Mouse (Mus musculus): ENCODE results near the gene Olfr1053. TPM values are rescaled to one million over a fixed set of nuclear protein-coding genes. Genes with fewer than 3 reads are reported as not detected.
"Not testable (repeated sequence)": the region's sequence is repeated elsewhere in the genome, so short reads cannot be mapped to it uniquely, and the experiment has no call there.

Olfr1053 gene
- not detected for total RNA-seq (2021)

DNA sequence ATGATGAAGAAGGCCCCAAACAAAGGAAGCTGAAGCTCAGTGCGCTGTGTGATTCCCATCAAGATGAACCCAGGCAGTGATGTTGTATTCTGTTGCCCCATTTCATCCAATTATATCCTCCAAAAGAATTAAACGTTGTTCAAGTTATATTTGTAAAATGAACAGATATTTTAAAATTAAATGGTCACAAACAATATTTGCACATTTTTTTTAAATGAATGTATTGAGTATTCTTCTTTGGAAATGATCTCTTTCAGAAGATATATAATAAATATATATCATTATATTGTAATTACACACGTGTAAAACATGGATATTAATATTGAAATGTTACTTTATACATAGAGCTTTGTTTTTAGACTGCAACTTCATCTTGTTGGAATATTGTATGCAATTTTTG is at the start of gene Olfr1053:
Olfr1053 (minus strand) TSS at position 101 of the 400 bp plus-strand sequence.
- no peak for DNase-seq (ENCODE audit: extremely low spot score in 1 of 2, low spot score in 1 of 2)

- DNase-seq (ENCODE audit: extremely low spot score in 1 of 2, low spot score in 1 of 2), result no peak
Measured at GRCm38 (mm10) chr2:86362369-86362768, 47.3 kb upstream of the Olfr1053 start, which contains the start of gene Olfr1056. Gene Olfr1056, minus strand, starts transcription at chr2:86362469.

- not testable (repeated sequence) for DNase-seq (ENCODE audit: extremely low spot score in 1 of 2, low spot score in 1 of 2)
Measured at GRCm38 (mm10) chr2:86351751-86352150, 36.7 kb upstream of the Olfr1053 start.

DNA sequence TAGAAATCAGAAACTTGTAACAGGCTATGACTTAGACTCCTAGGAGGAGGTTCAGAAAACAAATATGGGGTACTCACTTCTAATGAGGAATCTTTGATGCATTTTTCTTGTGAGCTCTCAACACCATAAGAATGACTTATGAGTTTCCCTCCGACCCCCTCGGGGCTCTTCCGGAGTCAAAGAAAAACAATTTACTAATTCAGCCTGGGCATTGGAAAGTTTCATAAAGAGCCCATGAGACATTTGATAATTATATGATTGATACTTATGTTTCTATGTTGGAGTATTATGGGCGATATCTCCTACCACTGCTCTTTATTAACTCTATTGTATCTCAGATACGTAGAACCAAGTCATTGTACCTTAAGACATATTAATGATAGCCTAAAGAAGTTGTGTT is 35.1 kb upstream of the Olfr1053 start, which contains the start of gene Olfr1055:
Olfr1055 (minus strand) TSS at position 101 of the 400 bp plus-strand sequence.
- DNase-seq (ENCODE audit: extremely low spot score in 1 of 2, low spot score in 1 of 2), result no peak

GRCm38 (mm10) chr2:86335333-86335732 is 20.2 kb upstream of the Olfr1053 start, which contains the start of gene Olfr1054:
Gene Olfr1054, minus strand, starts transcription at chr2:86335433.
- DNase-seq (ENCODE audit: extremely low spot score in 1 of 2, low spot score in 1 of 2), result no peak

DNA sequence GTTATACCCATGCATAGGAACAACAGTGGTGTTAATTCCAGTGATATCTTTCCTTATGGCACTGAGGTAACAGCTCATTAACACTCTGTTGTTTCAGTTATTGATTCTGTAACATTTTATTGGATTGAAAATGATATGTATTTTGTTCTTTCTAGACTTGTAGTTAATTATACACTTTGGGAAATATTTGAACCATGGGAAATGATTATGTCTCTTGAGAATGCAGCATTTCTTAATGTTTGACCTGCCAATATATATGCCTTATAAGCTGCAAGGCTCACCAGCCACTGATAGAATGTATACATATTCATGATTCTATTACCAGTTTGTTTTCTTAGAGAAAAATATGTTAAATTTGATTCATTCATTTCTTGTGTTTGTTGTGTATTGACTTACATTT is 22.9 kb downstream of the Olfr1053 start, which contains the start of gene Olfr1052:
Olfr1052 (plus strand) TSS at position 301 of the 400 bp plus-strand sequence.
- DNase-seq (ENCODE audit: extremely low spot score in 1 of 2, low spot score in 1 of 2), result no peak

GRCm38 (mm10) chr2:86278988-86279387 is 36.1 kb downstream of the Olfr1053 start, which contains the start of gene Olfr1051:
Gene Olfr1051, minus strand, starts transcription at chr2:86279088.
- DNase-seq (ENCODE audit: extremely low spot score in 1 of 2, low spot score in 1 of 2), result not testable (repeated sequence)

Other genes with a start within 250 kb of the Olfr1053 start
- not detected for gene Olfr1036, start 241.3 kb downstream of the Olfr1053 start, total RNA-seq (2021)
- not detected for gene Olfr1037, start 227.9 kb downstream of the Olfr1053 start, total RNA-seq (2021)
- gene Olfr1039, start 179.4 kb downstream of the Olfr1053 start, total RNA-seq (2021), result not detected
- gene Olfr1040, start 168.6 kb downstream of the Olfr1053 start, total RNA-seq (2021), result not detected
- not detected for gene Olfr1042, start 153.4 kb downstream of the Olfr1053 start, total RNA-seq (2021)
- not detected for gene Olfr1043, start 147.8 kb downstream of the Olfr1053 start, total RNA-seq (2021)
- gene Olfr1044, start 137.5 kb downstream of the Olfr1053 start, total RNA-seq (2021), result not detected
- gene Olfr52, start 129.6 kb downstream of the Olfr1053 start, total RNA-seq (2021), result not detected
- gene Olfr1045, start 112.3 kb downstream of the Olfr1053 start, total RNA-seq (2021), result not detected
- not detected for gene Olfr1046, start 96.0 kb downstream of the Olfr1053 start, total RNA-seq (2021)
- gene Olfr1047, start 83.9 kb downstream of the Olfr1053 start, total RNA-seq (2021), result not detected
- gene Olfr1048, start 75.0 kb downstream of the Olfr1053 start, total RNA-seq (2021), result not detected
- not detected for gene Olfr1049, start 57.0 kb downstream of the Olfr1053 start, total RNA-seq (2021)
- not detected for gene Olfr1051, start 36.2 kb downstream of the Olfr1053 start, total RNA-seq (2021)
- gene Olfr1052, start 22.8 kb downstream of the Olfr1053 start, total RNA-seq (2021), result not detected
- not detected for gene Olfr1054, start 20.1 kb upstream of the Olfr1053 start, total RNA-seq (2021)
- not detected for gene Olfr1055, start 35.0 kb upstream of the Olfr1053 start, total RNA-seq (2021)
- not detected for gene Olfr1056, start 47.2 kb upstream of the Olfr1053 start, total RNA-seq (2021)
- gene Olfr1057, start 63.1 kb upstream of the Olfr1053 start, total RNA-seq (2021), result not detected
- gene Olfr1058, start 73.3 kb upstream of the Olfr1053 start, total RNA-seq (2021), result not detected
- gene Olfr1061, start 98.8 kb upstream of the Olfr1053 start, total RNA-seq (2021), result not detected
- not detected for gene Olfr1062, start 111.5 kb upstream of the Olfr1053 start, total RNA-seq (2021)
- not detected for gene Olfr1065, start 135.3 kb upstream of the Olfr1053 start, total RNA-seq (2021)
- not detected for gene Olfr1066, start 141.0 kb upstream of the Olfr1053 start, total RNA-seq (2021)
- not detected for gene Olfr228, start 172.1 kb upstream of the Olfr1053 start, total RNA-seq (2021)
- gene Olfr1076, start 193.2 kb upstream of the Olfr1053 start, total RNA-seq (2021), result not detected
- not detected for gene Olfr1079, start 227.2 kb upstream of the Olfr1053 start, total RNA-seq (2021)
- not detected for gene Olfr1080, start 243.0 kb upstream of the Olfr1053 start, total RNA-seq (2021)

Data from layer of hippocampus, postnatal 25 days (tissue).